21 mouse cellular contexts compared by ENCODE assay signal in genomic region chr13:105628618-105629017, GRCm38 (mm10).
DNase-seq lines count a peak whose midpoint lies in the region; ATAC-seq lines count a peak whose summit lies in the region.
"Had no signal": no experiment of that assay in that cellular context is flagged by ENCODE, and none has a peak within 500 bp of the region (broad histone marks: within the 10 kb centered on the region; RNA-seq: fewer than 3 reads in every experiment).

No protein-coding gene starts in this region.

- peak; percentile 66; the same call in 1 of the 2 replicates for ATAC-seq in kidney, embryonic 14.5 days (ENCODE audit: low FRiP score, low TSS enrichment)
- 0 out of 2 replicates have a peak, but pooled peaks have one; percentile 12 for ATAC-seq in kidney, embryonic 16.5 days (ENCODE audit: low FRiP score, low TSS enrichment)
- ATAC-seq: forebrain, embryonic 14.5 days; forebrain, embryonic 16.5 days had no signal

- no peak overlapping the region for H3K27ac ChIP-seq in kidney, embryonic 14.5 days (ENCODE audit: low read depth, low read length)
- no peak overlapping the region for H3K27ac ChIP-seq in kidney, embryonic 16.5 days (ENCODE audit: low read length)
- H3K27ac ChIP-seq: embryonic facial prominence, embryonic 13.5 days; embryonic facial prominence, embryonic 15.5 days; forebrain, embryonic 10.5 days; forebrain, embryonic 12.5 days had no signal

- H3K4me1 ChIP-seq in kidney, embryonic 14.5 days (ENCODE audit: control insufficient read depth, insufficient read depth, low read length) = no peaks in the 10 kb centered on the region
- no peaks in the 10 kb centered on the region for H3K4me1 ChIP-seq in kidney, embryonic 16.5 days (ENCODE audit: insufficient read depth, low read length)
- H3K4me1 ChIP-seq: embryonic facial prominence, embryonic 13.5 days; embryonic facial prominence, embryonic 15.5 days; forebrain, embryonic 10.5 days; forebrain, embryonic 12.5 days had no signal

- H3K4me2 ChIP-seq in kidney, embryonic 14.5 days (replicated peaks; ENCODE audit: low read depth, low read length) = no peak overlapping the region
- no peak overlapping the region for H3K4me2 ChIP-seq in kidney, embryonic 16.5 days (replicated peaks; ENCODE audit: low read depth, low read length)
- H3K4me2 ChIP-seq: embryonic facial prominence, embryonic 13.5 days; embryonic facial prominence, embryonic 15.5 days; forebrain, embryonic 12.5 days had no signal

- 66% methylated on average over 5 of the region's 5 CpGs for WGBS in kidney, embryonic 14.5 days
- 56% methylated on average over 5 of the region's 5 CpGs for WGBS in kidney, embryonic 16.5 days

- H3K9ac ChIP-seq in kidney, embryonic 14.5 days (ENCODE audit: low read depth, low read length) = no peak overlapping the region
- H3K9ac ChIP-seq in kidney, embryonic 16.5 days (replicated peaks; ENCODE audit: low read length) = no peak overlapping the region
- H3K9ac ChIP-seq: embryonic facial prominence, embryonic 13.5 days; embryonic facial prominence, embryonic 15.5 days; forebrain, embryonic 12.5 days had no signal

- H3K9me3 ChIP-seq in kidney, embryonic 14.5 days (ENCODE audit: control insufficient read depth, low read length) = no peaks in the 10 kb centered on the region
- no peaks in the 10 kb centered on the region for H3K9me3 ChIP-seq in kidney, embryonic 16.5 days (ENCODE audit: low read length)
- H3K9me3 ChIP-seq: embryonic facial prominence, embryonic 13.5 days; embryonic facial prominence, embryonic 15.5 days; forebrain, embryonic 10.5 days; forebrain, embryonic 12.5 days had no signal

- no peaks in the 10 kb centered on the region for H3K27me3 ChIP-seq in kidney, embryonic 14.5 days (ENCODE audit: control insufficient read depth, insufficient read depth, low read length)
- no peaks in the 10 kb centered on the region for H3K27me3 ChIP-seq in kidney, embryonic 16.5 days (ENCODE audit: insufficient read depth, low read length)
- H3K27me3 ChIP-seq: embryonic facial prominence, embryonic 13.5 days; embryonic facial prominence, embryonic 15.5 days; forebrain, embryonic 12.5 days had no signal

- no peaks in the 10 kb centered on the region for H3K36me3 ChIP-seq in kidney, embryonic 14.5 days (ENCODE audit: control insufficient read depth, insufficient read depth, low read length)
- H3K36me3 ChIP-seq in kidney, embryonic 16.5 days (ENCODE audit: insufficient read depth, low read length) = no peaks in the 10 kb centered on the region
- H3K36me3 ChIP-seq: embryonic facial prominence, embryonic 13.5 days; embryonic facial prominence, embryonic 15.5 days; forebrain, embryonic 10.5 days; forebrain, embryonic 12.5 days had no signal

- no peak overlapping the region for H3K4me3 ChIP-seq in kidney, embryonic 14.5 days (ENCODE audit: low read length)
- H3K4me3 ChIP-seq in kidney, embryonic 16.5 days (ENCODE audit: low read length) = no peak overlapping the region
- H3K4me3 ChIP-seq: embryonic facial prominence, embryonic 13.5 days; embryonic facial prominence, embryonic 15.5 days; erythroblast, embryonic 14.5 days; forebrain, embryonic 10.5 days; forebrain, embryonic 12.5 days had no signal

- no peak for DNase-seq in kidney, postnatal 4 days
- DNase-seq in kidney, postnatal 14 days = no peak
- DNase-seq: adrenal gland, adult 2 months; adrenal gland, postnatal 10 days; adrenal gland, postnatal 25 days; cerebellum, adult 11 months; cerebellum, adult 18-20 months; cerebellum, adult 8-10 months; cerebellum, adult 9-11 months; cerebellum, postnatal 14 days; cerebellum, postnatal 36 days; embryo, embryonic 11 days had no signal
